Mouse (Mus musculus) testis, adult 2 months (tissue): ENCODE results near the gene Rnf26.

Experiments used
- CTCF ChIP-seq: fragments of 200-500 bp; IDR thresholded peaks from 2 replicates; pipeline ENCODE4 v1.5.1; 2012; ENCODE audit warnings: low read depth, mild to moderate bottlenecking, inconsistent platforms, low read length, moderate library complexity; ENCODE audit not compliant: control insufficient read depth, insufficient read depth, insufficient replicate concordance
- POLR2A ChIP-seq: fragments of 200-500 bp; IDR thresholded peaks from 2 replicates; pipeline ENCODE4 v1.6.1; 2012; ENCODE audit warnings: low read depth, mild to moderate bottlenecking, inconsistent platforms, low read length, moderate library complexity; ENCODE audit not compliant: control insufficient read depth

GRCm38 (mm10) chr9:44074395-44075275, 38.7 kb downstream of the Rnf26 start:
- TF ChIP-seq CTCF, result no peak
- TF ChIP-seq POLR2A, result no peak
